Mouse (Mus musculus) left cerebral cortex, adult 9 months (tissue): ENCODE data around the gene Dock8.

ENCODE experiments used
- DNase-seq, 2 experiments: peaks; one replicate each; pipeline ENCODE4 v3.0.0; 2022; ENCODE audit warnings: low spot score in 2 of 2

Gene Dock8

DNA sequence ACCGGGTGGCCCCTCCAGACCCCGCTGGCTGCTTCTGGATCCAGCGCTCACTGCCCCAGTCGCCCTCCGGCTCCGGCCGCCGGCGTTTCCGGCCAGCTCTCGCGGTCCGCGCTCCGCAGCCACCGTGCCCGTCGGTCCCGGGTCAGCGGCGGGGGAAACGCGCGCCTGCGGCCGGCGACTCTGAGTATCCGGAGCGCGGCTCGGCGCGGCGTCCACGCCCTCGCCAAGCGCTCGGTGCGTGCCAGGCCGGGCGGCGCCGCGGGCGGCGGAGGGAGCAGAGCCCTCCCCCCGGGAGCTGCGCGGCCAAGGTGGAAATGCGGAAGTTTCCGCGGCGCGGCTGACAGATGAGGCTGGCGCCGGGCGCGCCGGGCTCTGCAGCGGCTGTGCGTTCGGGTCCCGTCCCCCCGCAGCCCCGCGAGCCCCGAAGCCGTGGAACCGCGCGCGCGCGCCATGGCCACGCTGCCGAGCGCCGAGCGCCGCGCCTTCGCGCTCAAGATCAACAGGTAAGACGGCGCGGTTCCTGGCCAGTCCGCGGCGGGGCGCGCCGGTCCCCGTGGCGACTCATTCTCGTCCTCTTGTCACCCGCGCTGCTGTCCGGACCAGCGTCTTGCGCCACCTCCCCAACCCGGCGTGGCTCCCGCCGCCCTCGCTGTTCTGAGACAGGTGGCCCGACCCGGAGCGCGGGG, at the start of gene Dock8:
Dock8 (plus strand) TSS at position 334 of the 686 bp plus-strand sequence.
- peak; percentile 7 to 24 for DNase-seq

- peak in 1 of 2 experiments; percentile 23 for DNase-seq
Observed at GRCm38 (mm10) chr19:24958531-24958930, 40.8 kb upstream of the Dock8 start.

GRCm38 (mm10) chr19:24961172-24961962, 38.0 kb upstream of the Dock8 start, which contains the start of gene Cbwd1:
Cbwd1 (minus strand) TSS chr19:24961610.
- DNase-seq, result peak; percentile 94 to 97

GRCm38 (mm10) chr19:24966203-24966602, 33.1 kb upstream of the Dock8 start:
- DNase-seq, result no peak

GRCm38 (mm10) chr19:24966941-24967340, 32.4 kb upstream of the Dock8 start:
- no peak for DNase-seq

DNA sequence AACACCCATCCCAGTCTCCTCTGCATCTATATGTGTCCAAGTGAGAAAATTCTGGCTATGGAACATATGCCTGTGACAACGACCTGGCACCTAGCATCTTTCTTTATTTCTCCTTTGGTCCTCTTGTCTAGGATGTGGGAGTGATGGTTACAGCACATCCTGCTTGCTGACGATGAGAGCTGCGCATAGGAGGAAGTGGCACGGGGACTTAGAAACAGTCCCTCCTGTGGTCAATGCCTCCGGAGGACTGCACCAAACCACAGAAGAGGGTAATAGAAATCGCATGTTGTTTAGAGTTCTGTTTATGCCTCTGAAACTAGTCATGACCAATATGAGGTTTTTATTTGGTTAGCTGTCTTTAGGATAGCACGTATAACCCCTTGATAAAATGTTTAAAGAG, 28.0 kb upstream of the Dock8 start:
- DNase-seq, result no peak

DNA sequence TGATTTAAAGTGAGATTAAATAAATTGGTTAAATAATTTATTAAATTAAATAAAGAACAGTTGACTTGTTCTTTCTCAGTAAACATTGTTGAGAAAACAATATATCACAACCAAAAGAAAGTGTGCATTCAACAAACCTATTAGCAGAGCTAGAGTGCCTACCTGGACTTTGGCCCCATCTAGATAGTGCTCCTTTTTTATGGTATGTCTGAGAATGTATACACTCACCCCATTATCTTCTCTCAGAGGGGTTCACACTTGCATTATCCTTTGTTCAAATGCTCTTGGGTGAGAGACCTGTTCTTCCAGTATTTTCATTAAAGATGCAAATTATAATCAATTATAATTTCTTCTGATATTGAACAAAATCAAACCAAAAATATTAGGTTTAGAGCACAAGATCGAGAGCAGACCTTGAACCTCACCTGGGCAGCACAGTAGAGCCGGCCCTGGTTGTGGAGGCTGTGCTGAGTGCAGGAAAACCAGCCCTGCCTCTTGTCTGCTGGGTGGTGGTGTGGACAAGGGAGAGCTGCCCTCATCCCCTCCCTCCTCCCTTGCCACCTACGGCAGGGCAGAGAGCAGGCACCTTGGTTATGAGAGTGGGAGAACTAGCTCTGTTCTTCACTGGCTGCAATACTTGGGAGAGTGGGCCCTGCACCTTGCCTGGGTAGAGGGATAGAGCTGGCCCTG, 26.5 kb upstream of the Dock8 start:
- no peak for DNase-seq

DNA sequence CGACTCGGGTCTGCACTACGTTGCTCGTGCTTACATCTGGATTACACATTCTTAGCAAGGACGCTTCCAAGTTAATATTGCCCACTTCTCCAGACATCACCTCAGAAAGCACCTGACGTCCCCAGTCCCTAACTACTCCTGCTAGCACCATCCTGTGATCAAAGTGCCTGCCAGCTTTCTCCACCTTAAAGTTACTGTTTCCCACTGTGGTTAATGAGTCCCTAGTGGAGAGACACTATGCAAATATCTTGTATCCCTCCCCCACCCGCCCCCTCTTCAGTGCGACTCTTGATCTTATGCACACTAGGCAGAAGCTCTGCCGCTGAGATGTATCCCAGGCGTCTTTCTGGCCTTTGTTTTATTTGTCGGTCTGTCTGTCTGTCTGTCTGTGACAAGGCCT, 21.3 kb upstream of the Dock8 start:
- no peak for DNase-seq

DNA sequence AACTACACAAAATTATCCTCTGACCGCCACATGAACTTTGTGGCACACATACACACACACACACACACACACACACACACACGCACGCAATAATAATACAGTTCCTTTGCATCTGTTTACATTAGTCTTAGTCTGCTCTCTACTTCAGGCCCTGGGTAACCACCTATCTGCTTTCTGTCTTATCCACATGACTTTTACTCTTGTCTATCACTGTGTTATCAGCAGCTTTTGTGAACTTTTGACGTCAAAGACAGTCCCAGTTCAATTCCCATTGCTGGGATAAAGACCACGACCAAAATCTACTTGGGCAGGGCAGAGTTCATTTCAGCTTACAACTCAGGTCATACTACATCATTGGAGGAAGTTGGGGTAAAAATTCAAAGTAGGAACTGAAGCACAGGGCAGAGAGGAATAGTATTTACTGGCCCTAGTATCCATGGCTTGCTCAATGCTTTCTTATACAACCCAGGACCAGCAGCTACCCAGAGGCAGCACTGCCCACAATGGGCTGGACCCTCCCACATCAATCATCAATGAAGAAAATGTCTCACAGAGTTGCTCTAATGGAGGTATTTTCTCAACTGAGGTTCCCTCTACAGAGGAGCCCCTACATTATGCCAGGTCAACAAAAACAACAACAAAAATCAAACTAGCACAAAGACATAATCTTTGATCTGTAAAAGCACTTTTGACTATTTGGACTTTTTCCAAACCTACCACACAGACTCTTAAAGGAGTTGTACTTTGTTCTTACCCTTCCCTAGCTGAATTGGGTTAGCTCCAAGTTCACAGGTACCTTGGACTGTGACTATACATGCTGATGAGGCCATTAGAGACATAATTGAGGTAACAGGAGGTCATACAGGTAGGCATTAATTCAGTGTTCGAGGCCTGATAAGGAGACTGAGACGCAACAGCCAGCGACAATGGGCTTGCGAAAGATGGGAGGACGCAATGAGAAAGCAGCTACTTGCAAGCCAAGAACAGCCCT, 20.2 kb upstream of the Dock8 start:
- no peak for DNase-seq

DNA sequence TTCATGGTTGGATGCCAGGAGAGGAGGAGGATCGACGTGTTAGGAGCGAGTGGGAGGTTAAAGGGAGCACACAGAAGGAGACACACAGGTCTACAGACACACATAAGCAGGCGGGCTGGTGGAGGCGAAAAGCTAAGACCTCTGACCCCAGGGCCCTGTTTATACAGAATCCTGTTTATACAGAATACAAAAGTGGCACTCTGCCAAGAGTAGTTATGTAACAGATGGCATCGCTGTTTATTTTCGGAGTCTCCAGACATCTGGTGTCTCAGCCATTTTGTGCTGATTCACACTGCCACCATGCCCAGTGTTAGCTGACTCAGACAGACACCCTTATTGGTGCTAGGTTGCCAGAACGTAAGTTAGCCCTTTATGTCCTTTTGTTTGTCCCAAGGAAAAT, 18.0 kb upstream of the Dock8 start:
- DNase-seq, result peak in 1 of 2 experiments; percentile 69

DNA sequence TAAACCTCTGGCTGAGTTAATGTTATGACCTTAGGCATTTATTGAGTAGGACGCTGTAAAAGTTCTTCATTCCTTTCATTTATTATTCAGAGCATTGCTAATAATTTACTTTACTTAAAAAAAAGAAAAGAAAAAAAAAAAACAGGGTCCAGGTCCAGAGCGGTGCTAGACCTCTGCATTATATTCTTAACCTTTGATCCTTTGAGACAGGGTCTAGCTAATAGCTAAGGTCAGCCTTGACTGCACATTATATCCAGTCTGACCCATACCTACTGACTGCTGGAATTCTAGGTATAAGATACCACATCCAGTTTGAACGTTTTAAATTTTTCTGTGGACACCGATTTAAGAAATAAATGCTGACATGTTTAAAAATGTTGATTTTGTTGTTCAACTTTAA, 16.3 kb upstream of the Dock8 start:
- DNase-seq, result no peak

- no peak for DNase-seq
Observed at GRCm38 (mm10) chr19:24983857-24984498, 15.4 kb upstream of the Dock8 start.

DNA sequence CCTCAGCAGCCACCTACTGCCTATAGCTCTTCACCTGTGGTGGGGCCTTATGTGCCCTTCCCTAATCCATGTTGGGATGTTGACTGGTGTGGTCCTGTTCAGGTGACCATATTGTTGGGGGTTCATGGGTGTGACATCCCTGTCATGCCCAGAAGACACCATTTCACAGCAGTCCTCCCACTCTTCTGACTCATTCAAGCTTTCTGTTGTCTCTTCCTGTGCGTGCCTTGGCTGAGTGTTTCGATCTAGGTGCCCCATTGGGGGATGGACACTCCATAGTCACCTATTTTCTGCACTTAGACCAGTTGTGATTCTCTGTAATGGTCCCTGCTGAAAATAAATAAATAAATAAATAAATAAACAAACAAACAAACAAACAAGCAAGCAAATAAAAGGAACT, 14.3 kb upstream of the Dock8 start:
- no peak for DNase-seq

DNA sequence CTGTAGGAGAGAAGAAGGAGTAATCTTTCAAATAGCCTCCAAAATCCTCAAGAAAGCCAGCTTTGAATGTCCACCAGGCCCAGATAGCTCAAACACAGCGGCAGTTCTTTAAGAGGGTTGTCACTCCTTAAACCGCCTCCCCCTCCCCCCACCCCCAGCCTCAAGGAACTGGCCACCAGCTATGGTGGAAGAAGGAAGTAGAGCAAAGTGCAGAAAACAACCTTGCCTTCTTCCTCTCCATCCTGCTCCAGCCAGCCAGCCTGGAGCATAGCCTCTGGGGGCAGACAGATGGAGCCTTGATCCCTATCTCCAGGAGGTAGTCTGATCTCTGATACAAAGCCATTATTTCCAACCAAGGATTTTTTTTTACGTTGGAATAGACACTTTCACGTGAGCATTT, 12.0 kb upstream of the Dock8 start:
- no peak for DNase-seq

DNA sequence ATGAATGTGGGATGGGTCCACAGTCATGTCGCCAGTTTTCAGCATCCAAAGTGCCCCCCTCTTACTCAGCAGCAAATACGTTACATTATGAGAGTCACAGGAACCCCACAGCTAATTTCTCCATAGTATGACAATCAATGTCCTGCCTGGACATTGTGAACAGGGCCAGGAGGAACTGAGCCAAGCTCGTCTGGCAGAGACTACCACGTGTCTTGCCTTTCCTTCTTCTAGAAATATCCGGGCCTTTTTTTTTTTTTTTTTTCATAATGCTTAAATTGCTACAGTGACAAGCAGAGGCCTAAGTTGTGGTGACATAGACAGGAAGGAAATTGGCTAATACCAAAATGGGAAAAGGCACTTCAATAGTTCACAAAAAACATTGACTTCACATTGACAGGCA, 10.5 kb upstream of the Dock8 start:
- no peak for DNase-seq

DNA sequence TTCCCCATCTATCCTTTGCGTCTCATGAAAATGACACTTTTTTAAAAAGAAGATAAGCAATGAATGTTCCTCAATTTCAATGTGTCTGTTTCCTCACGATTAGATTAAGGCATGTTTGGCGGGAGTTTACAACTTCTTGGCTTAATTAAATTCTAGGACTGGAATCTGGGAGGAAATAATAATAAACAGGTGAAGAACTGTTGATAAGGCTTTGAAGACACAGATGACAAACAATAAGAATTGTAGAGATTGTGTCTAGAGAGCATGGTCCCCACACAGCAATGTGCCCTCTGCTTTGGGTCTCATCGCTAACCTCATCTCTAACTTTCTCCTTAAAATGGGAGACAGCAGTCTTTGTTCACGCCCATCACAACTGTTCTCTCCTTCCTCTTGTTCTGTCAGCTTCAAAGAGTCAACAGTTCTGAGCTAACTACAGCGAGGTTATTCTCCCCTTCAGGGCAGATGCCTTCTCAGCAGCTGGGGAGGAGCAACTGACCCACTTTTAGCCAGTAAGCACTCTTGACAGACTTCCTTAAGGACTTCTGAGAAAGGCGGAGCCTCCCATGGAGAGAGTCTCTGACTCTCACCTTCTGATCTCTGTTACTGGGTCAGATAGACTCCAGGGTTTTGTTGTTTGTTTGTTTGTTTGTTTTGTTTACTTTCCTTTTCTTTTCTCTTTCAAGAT, 9.1 kb upstream of the Dock8 start:
- no peak for DNase-seq

DNA sequence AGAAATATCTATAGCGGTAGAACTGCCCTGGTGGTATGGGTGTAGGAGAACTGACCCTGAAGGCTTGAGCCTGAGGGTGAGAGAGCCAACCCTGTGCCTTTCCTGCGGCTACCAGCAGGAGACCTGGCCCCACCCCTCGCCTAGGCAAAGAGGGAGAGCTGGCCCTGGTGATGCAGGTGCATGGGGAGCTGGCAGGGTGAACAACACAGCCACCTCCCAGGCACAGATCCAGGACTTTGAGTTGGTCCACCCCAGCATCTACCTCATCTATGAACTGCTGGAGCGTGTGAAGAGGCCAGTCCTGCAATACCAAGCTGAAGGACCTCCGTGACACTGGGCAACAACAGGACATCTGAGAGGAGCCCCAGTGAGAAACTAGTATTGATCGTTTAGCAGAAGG, 5.8 kb upstream of the Dock8 start:
- no peak for DNase-seq

DNA sequence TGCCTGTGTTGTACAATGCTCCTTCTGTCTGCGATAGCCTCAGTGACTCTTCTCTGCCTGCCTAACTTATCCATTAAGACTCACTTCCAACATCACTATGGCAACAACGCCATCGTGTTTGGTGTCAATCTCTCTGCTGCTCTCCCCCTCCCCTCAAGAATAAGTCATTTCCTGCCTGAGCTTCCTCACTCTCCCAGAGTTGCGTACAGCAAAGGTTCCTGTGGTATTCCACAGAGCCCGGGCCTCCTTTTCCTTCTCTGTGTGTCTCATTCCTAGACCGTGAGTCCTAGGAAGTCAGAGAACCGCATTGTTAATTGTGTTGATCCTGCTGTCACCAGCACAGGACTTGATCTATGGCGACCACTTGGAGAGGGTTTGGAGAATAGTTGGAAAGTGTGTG, 4.4 kb upstream of the Dock8 start:
- no peak for DNase-seq

- no peak for DNase-seq
Observed at GRCm38 (mm10) chr19:24996815-24997704, 2.3 kb upstream of the Dock8 start.
